Mouse (Mus musculus): ENCODE results near the gene Tm6sf1. TPM values are rescaled to one million over a fixed set of nuclear protein-coding genes. Genes with fewer than 3 reads are reported as not detected.
A peak's percentile ranks its signal among the peaks of the same experiment; 100 is the strongest.

Tm6sf1 gene
- total and polyA plus RNA-seq, 2 experiments from 2014 or later, result 11.7 to 52.3 TPM

DNA sequence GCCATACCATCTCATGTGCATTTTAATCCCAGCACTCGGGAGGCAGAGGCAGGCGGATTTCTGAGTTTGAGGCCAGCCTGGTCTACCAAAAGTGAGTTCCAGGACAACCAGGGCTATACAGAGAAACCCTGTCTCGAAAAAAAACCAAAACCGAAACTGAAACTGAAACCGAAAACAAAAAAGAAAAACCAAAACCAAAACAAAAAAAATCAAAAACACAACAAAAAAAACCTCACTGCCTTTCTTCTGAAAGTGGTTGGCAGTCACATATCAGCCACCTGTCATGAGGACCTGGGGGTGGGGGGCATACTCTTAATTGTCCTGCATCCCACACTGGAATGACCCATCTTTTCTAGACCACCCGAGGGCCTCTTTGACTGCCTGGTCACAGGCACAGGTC, 5.8 kb downstream of the Tm6sf1 start:
- no peak overlapping the region for H3K9ac ChIP-seq (replicated peaks; ENCODE audit: low read depth, low read length)
- H3K27ac ChIP-seq (ENCODE audit: low read depth), result no peak overlapping the region
- peaks cover 8% of the 10 kb centered on the region; the same call in 1 of the 2 replicates for H3K36me3 ChIP-seq (replicated peaks; ENCODE audit: control insufficient read depth, insufficient read depth, low read length)
- no peak overlapping the region for H3K4me3 ChIP-seq (ENCODE audit: low read depth, low read length)
- no peaks in the 10 kb centered on the region for H3K27me3 ChIP-seq (ENCODE audit: control insufficient read depth, insufficient read depth, low read length)
- H3K9me3 ChIP-seq (replicated peaks; ENCODE audit: control insufficient read depth, low read length), result no peaks in the 10 kb centered on the region
- ATAC-seq (ENCODE audit: insufficient read depth, low read depth) (no peak), DNase-seq (ENCODE audit: low spot score) (no peak)
- no peak overlapping the region for H3K4me2 ChIP-seq (ENCODE audit: low read depth, low read length)
- no peak for TF ChIP-seq EP300 (IDR thresholded peaks at IDR 0.05; ENCODE audit: low read depth)
- TF ChIP-seq CTCF (IDR thresholded peaks at IDR 0.05; ENCODE audit: low read depth), result no peak
- H3K4me1 ChIP-seq (ENCODE audit: control insufficient read depth, insufficient read depth), result peaks cover 10% of the 10 kb centered on the region
- 85% methylated on average over 6 of the region's 6 CpGs for WGBS

DNA sequence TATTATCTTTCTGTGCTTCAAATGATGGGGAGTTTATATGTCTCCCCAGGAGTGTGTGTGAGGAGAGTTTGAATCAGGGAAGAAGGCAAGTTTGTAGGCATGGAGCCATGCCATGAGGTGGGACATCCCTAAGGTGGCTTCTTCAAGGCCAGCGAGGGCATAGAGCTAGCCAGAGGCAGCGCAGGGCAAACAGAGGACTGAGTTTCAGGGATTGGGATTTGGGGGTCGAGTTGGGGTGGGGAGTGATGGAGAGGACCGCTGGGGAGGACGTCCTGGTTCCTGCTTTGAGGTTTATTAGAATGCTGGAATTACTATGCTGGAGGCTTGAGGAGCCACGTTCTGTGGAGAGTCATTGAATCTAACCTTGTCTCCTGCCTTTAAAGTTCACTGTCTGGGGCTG, 7.1 kb downstream of the Tm6sf1 start:
- no peak overlapping the region for H3K9ac ChIP-seq (replicated peaks; ENCODE audit: low read depth, low read length)
- peaks cover 7% of the 10 kb centered on the region; the same call in 1 of the 2 replicates for H3K4me1 ChIP-seq (ENCODE audit: control insufficient read depth, insufficient read depth)
- WGBS, result 91% methylated on average over 6 of the region's 6 CpGs
- no peak for ATAC-seq (ENCODE audit: insufficient read depth, low read depth)
- no peak overlapping the region for H3K4me2 ChIP-seq (ENCODE audit: low read depth, low read length)
- TF ChIP-seq CTCF (IDR thresholded peaks at IDR 0.05; ENCODE audit: low read depth), result no peak
- no peak for TF ChIP-seq EP300 (IDR thresholded peaks at IDR 0.05; ENCODE audit: low read depth)
- peaks cover 13% of the 10 kb centered on the region for H3K36me3 ChIP-seq (replicated peaks; ENCODE audit: control insufficient read depth, insufficient read depth, low read length)
- no peaks in the 10 kb centered on the region for H3K27me3 ChIP-seq (ENCODE audit: control insufficient read depth, insufficient read depth, low read length)
- H3K27ac ChIP-seq (ENCODE audit: low read depth), result no peak overlapping the region
- H3K9me3 ChIP-seq (replicated peaks; ENCODE audit: control insufficient read depth, low read length), result no peaks in the 10 kb centered on the region
- DNase-seq (ENCODE audit: low spot score), result no peak
- H3K4me3 ChIP-seq (ENCODE audit: low read depth, low read length), result no peak overlapping the region

GRCm38 (mm10) chr7:81867231-81867930, 8.6 kb downstream of the Tm6sf1 start:
- WGBS, result 82% methylated on average over 9 of the region's 9 CpGs
- peaks cover 7% of the 10 kb centered on the region; the same call in 1 of the 2 replicates for H3K4me1 ChIP-seq (ENCODE audit: control insufficient read depth, insufficient read depth)
- H3K36me3 ChIP-seq (replicated peaks; ENCODE audit: control insufficient read depth, insufficient read depth, low read length), result peaks cover 22% of the 10 kb centered on the region
- H3K9me3 ChIP-seq (replicated peaks; ENCODE audit: control insufficient read depth, low read length), result no peaks in the 10 kb centered on the region
- ATAC-seq (ENCODE audit: insufficient read depth, low read depth) (no peak), DNase-seq (ENCODE audit: low spot score) (no peak)
- H3K27ac ChIP-seq (ENCODE audit: low read depth), result no peak overlapping the region
- no peak overlapping the region for H3K4me2 ChIP-seq (ENCODE audit: low read depth, low read length)
- H3K27me3 ChIP-seq (ENCODE audit: control insufficient read depth, insufficient read depth, low read length), result no peaks in the 10 kb centered on the region
- TF ChIP-seq EP300 (IDR thresholded peaks at IDR 0.05; ENCODE audit: low read depth) (no peak), CTCF (IDR thresholded peaks at IDR 0.05; ENCODE audit: low read depth) (no peak)
- no peak overlapping the region for H3K9ac ChIP-seq (replicated peaks; ENCODE audit: low read depth, low read length)
- no peak overlapping the region for H3K4me3 ChIP-seq (ENCODE audit: low read depth, low read length)

DNA sequence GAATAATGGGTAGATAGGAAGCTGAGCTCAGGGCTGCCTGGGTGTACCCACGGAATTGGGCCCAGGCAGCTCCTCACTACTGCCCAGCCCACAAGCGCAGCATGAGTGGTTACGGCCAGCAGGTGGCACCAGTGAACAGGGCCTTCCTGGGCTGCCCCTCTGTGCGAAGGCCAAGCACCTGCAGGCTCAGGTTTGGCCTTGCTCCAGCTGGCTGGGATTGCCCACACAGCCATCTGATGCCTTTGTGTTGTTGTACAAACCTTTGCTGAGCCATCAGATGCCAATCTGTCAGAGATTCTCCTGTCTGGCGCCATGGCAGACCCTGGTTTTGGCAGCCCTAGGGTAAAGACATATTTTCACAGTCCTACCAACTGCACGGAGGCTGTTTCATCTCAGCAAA, 9.4 kb downstream of the Tm6sf1 start:
- H3K4me3 ChIP-seq (ENCODE audit: low read depth, low read length), result no peak overlapping the region
- 0 out of 2 replicates have a peak, but pooled peaks cover 7% of the 10 kb centered on the region for H3K4me1 ChIP-seq (ENCODE audit: control insufficient read depth, insufficient read depth)
- TF ChIP-seq CTCF (IDR thresholded peaks at IDR 0.05; ENCODE audit: low read depth) (peak; percentile 92), EP300 (IDR thresholded peaks at IDR 0.05; ENCODE audit: low read depth) (no peak)
- no peak overlapping the region for H3K4me2 ChIP-seq (ENCODE audit: low read depth, low read length)
- DNase-seq (ENCODE audit: low spot score), result peak; percentile 62
- 25% methylated on average over 6 of the region's 6 CpGs for WGBS
- H3K27ac ChIP-seq (ENCODE audit: low read depth), result no peak overlapping the region
- H3K9me3 ChIP-seq (replicated peaks; ENCODE audit: control insufficient read depth, low read length), result no peaks in the 10 kb centered on the region
- peaks cover 25% of the 10 kb centered on the region for H3K36me3 ChIP-seq (replicated peaks; ENCODE audit: control insufficient read depth, insufficient read depth, low read length)
- peak; percentile 78 for ATAC-seq (ENCODE audit: insufficient read depth, low read depth)
- H3K27me3 ChIP-seq (ENCODE audit: control insufficient read depth, insufficient read depth, low read length), result no peaks in the 10 kb centered on the region
- H3K9ac ChIP-seq (replicated peaks; ENCODE audit: low read depth, low read length), result no peak overlapping the region

DNA sequence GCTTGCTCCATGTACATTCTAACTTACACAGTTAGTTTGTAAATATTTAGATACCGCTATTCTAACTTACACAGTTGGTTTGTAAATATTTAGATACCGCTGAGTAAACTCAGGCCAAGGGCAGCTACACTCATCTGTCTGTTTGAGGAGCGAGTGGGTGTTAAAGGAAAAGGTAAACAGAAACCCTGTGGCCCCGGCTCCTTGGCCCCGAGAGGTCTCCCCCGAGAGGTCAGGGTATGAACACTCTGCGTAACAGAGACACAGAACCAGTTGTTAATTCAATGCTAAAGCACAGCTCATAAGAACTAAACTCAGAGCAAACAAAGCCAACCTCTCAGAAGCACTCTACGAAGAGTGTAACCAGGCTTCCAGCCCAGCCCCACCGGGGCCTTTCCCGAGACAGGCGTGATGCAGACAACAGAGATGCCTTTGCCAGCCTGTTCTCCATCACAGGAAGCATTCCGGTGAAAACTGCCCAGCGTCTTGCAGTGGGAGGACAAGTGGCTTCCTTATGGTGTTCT, 13.8 kb downstream of the Tm6sf1 start:
- ATAC-seq (ENCODE audit: insufficient read depth, low read depth), result no peak
- H3K27me3 ChIP-seq (ENCODE audit: control insufficient read depth, insufficient read depth, low read length), result no peaks in the 10 kb centered on the region
- no peak overlapping the region for H3K9ac ChIP-seq (replicated peaks; ENCODE audit: low read depth, low read length)
- peaks cover 3% of the 10 kb centered on the region; the same call in 1 of the 2 replicates for H3K4me1 ChIP-seq (ENCODE audit: control insufficient read depth, insufficient read depth)
- H3K36me3 ChIP-seq (replicated peaks; ENCODE audit: control insufficient read depth, insufficient read depth, low read length), result peaks cover 26% of the 10 kb centered on the region
- no peak overlapping the region for H3K27ac ChIP-seq (ENCODE audit: low read depth)
- H3K4me3 ChIP-seq (ENCODE audit: low read depth, low read length), result no peak overlapping the region
- H3K4me2 ChIP-seq (ENCODE audit: low read depth, low read length), result no peak overlapping the region
- no peaks in the 10 kb centered on the region for H3K9me3 ChIP-seq (replicated peaks; ENCODE audit: control insufficient read depth, low read length)
- TF ChIP-seq CTCF (IDR thresholded peaks at IDR 0.05; ENCODE audit: low read depth) (no peak), EP300 (IDR thresholded peaks at IDR 0.05; ENCODE audit: low read depth) (no peak)
- WGBS, result 66% methylated on average over 13 of the region's 13 CpGs
- no peak for DNase-seq (ENCODE audit: low spot score)

All from heart, postnatal 0 days (tissue).